Mouse (Mus musculus): ENCODE results near the gene Klra8. TPM values are rescaled to one million over a fixed set of nuclear protein-coding genes. Genes with fewer than 3 reads are reported as not detected.

The Klra8 gene
- not detected for polyA plus RNA-seq (2015; fragmentation: Illumina TruSeq; extraction: RNeasy Lipid Tissue Mini Kit (QIAGEN cat#74804); ENCODE audit: low read depth, low replicate concordance)

GRCm38 (mm10) chr6:130129798-130130197, at the start of gene Klra8:
Gene Klra8, minus strand, starts transcription at chr6:130129898.

GRCm38 (mm10) chr6:130067171-130067570, 62.5 kb downstream of the Klra8 start, which contains the start of gene Klra4:
Gene Klra4, minus strand, starts transcription at chr6:130067271.

Other genes with a start within 250 kb of the Klra8 start
- not detected for gene Klra5, start 212.2 kb downstream of the Klra8 start, polyA plus RNA-seq (2015; fragmentation: Illumina TruSeq; extraction: RNeasy Lipid Tissue Mini Kit (QIAGEN cat#74804); ENCODE audit: low read depth, low replicate concordance)
- gene Klra6, start 102.9 kb downstream of the Klra8 start, polyA plus RNA-seq (2015; fragmentation: Illumina TruSeq; extraction: RNeasy Lipid Tissue Mini Kit (QIAGEN cat#74804); ENCODE audit: low read depth, low replicate concordance), result not detected
- gene Klra4, start 62.6 kb downstream of the Klra8 start, polyA plus RNA-seq (2015; fragmentation: Illumina TruSeq; extraction: RNeasy Lipid Tissue Mini Kit (QIAGEN cat#74804); ENCODE audit: low read depth, low replicate concordance), result not detected
- not detected for gene Klra9, start 63.2 kb upstream of the Klra8 start, polyA plus RNA-seq (2015; fragmentation: Illumina TruSeq; extraction: RNeasy Lipid Tissue Mini Kit (QIAGEN cat#74804); ENCODE audit: low read depth, low replicate concordance)
- gene Klra7, start 103.4 kb upstream of the Klra8 start, polyA plus RNA-seq (2015; fragmentation: Illumina TruSeq; extraction: RNeasy Lipid Tissue Mini Kit (QIAGEN cat#74804); ENCODE audit: low read depth, low replicate concordance), result not detected
- not detected for gene Klra10, start 152.0 kb upstream of the Klra8 start, polyA plus RNA-seq (2015; fragmentation: Illumina TruSeq; extraction: RNeasy Lipid Tissue Mini Kit (QIAGEN cat#74804); ENCODE audit: low read depth, low replicate concordance)
- gene Klra3, start 207.7 kb upstream of the Klra8 start, polyA plus RNA-seq (2015; fragmentation: Illumina TruSeq; extraction: RNeasy Lipid Tissue Mini Kit (QIAGEN cat#74804); ENCODE audit: low read depth, low replicate concordance), result not detected